Mouse (Mus musculus) layer of hippocampus, postnatal 25 days (tissue): ENCODE data around the gene Mag. TPM values are rescaled to one million over a fixed set of nuclear protein-coding genes. Genes with fewer than 3 reads are reported as not detected.
A peak's percentile ranks its signal among the peaks of the same experiment; 100 is the strongest.
"Not testable (repeated sequence)": the region's sequence is repeated elsewhere in the genome, so short reads cannot be mapped to it uniquely, and the experiment has no call there.

Experiments
- DNase-seq, 2 experiments: peaks; one replicate each; pipeline ENCODE4 v3.0.0; 2022; ENCODE audit warnings: mixed read lengths in 2 of 2, low spot score in 1 of 2; ENCODE audit errors: extremely low spot score in 1 of 2
- total RNA-seq, 2 experiments: library from RNA; stranded (reverse); gene quantifications; 2 replicates each; pipeline ENCODE4 v1.2.3; 2021

Gene Mag
- total RNA-seq, 2 experiments from 2014 or later = 319 to 342 TPM

GRCm38 (mm10) chr7:30942365-30942764 is 27.7 kb upstream of the Mag start:
- DNase-seq = not testable (repeated sequence)

- not testable (repeated sequence) for DNase-seq
These were observed 25.4 kb upstream of the Mag start for GRCm38 (mm10) chr7:30940070-30940469.

DNA sequence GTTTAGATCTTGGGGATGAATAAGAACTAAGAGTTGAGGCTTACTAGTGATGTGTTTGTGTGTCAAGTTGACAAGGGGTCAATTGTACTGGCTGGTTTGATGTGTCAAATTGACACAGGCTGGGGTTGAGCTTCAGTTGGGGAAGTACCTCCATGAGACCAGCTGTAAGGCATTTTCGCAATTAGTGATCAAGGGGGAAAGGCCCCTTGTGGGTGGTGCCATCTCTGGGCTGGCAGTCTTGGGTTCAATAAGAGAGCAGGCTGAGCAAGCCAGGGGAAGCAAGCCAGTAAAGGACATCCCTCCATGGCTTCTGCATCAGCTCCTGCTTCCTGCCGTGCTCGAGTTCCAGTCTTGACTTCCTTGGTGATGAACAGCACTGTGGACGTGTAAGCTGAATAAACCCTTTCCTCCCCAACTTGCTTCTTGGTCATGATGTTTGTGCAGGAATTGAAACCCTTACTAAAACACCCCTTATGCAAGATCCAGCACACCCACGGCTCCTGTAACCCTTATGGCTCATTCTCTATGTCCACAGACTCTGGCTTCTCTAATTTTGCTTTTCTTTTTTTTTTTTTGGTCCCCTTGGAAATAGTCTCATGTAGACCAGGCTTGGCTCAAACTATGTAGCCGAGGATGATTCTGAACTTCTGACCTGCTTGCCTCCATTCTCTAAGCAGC is 20.9 kb upstream of the Mag start:
- DNase-seq = not testable (repeated sequence)

DNA sequence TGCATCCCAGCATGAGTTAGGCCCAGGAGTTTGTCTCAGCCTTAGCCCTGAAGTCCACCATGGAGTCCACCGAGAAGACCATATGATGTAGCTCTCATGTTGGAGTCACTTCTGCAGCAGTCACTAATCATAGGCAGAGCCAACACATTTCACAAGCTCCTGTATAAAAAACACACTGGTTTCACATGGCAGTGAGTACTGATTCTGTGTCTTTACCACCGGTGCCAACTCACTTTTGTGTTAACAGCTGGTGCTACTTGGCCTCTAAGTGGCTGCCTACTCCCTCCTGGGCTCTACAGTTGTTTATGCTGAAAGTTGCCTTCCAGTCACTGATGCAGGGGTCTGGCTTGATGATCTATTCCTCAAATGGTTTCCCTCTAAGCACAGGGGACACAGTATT is 9.9 kb upstream of the Mag start, which contains the start of gene Hamp2:
TSS of gene Hamp2 (minus strand) at position 101 of the 400 bp plus-strand sequence.
- not testable (repeated sequence) for DNase-seq

- DNase-seq = no peak
These were observed 9.4 kb upstream of the Mag start for GRCm38 (mm10) chr7:30924071-30924470.

GRCm38 (mm10) chr7:30922490-30922889 is 7.8 kb upstream of the Mag start:
- not testable (repeated sequence) for DNase-seq

- no peak for DNase-seq
These were observed 5.5 kb upstream of the Mag start for GRCm38 (mm10) chr7:30920217-30920616.

DNA sequence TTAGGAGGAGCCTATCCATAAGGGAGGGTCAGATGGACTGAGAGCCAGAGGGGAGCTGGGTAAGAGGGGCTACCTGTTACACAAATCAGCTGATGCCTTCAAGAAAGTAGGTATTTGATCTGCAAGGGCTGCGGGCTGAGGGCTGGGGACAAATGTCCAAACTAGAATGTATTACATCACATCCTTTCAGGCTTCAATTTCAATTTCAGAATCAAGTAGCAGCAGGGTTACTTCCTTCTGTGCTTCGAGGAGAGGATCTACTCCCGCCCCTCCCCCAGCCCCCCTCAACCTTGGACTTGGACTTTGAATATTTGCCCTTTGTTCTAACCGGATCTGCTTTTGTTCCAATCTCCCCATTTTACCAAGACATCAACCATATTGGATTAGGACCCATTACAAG is 2.5 kb upstream of the Mag start:
- DNase-seq = no peak

DNA sequence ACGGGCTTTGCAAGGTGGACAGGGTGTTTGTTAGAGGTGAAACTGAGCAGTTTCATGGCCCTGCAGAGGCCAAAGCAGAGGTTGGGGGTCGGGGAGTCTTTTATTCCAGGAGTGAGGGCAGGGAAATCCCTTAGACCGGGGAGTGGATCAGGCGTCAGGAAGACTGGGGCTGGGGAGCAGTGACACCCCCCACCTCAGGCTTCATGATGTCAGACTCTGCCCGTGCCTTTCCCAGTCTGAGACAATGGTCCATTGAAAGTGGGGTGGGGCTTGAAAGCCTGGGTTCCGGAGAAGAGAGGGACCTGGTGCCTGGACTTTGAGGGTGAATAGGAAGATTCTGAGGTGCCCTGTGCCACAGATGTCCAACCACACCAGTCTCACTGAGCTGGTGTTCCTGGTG is 2.0 kb upstream of the Mag start:
- no peak for DNase-seq

- no peak for DNase-seq
These were observed 4.9 kb downstream of the Mag start for GRCm38 (mm10) chr7:30909773-30910172.

- no peak for DNase-seq
These were observed 5.7 kb downstream of the Mag start for GRCm38 (mm10) chr7:30908992-30909431.

GRCm38 (mm10) chr7:30908277-30908991 is 6.2 kb downstream of the Mag start:
- no peak for DNase-seq

DNA sequence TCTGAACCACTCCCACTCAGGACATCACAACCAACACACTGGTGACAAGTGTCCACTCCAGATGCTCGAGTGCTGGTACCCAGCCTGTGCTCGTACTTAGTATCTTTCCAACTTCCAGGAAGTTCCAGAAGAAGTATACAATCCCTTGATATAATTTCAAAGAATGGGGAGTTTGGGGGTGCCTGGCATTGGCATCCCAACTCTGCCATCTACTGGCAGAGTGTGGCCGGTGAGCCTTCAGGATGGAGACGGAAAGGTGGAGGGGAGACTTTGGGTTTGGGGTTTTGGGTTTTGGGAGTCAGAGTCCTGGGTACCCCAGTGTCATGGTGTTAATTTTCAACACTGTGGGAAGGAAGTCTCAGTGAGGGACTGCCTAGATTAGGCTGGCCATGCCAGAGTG is 10.6 kb downstream of the Mag start:
- DNase-seq = peak in 1 of 2 experiments; percentile 38

- DNase-seq = no peak
These were observed 19.5 kb downstream of the Mag start for GRCm38 (mm10) chr7:30895217-30895616.

- no peak for DNase-seq
These were observed 22.2 kb downstream of the Mag start for GRCm38 (mm10) chr7:30892515-30892914.

DNA sequence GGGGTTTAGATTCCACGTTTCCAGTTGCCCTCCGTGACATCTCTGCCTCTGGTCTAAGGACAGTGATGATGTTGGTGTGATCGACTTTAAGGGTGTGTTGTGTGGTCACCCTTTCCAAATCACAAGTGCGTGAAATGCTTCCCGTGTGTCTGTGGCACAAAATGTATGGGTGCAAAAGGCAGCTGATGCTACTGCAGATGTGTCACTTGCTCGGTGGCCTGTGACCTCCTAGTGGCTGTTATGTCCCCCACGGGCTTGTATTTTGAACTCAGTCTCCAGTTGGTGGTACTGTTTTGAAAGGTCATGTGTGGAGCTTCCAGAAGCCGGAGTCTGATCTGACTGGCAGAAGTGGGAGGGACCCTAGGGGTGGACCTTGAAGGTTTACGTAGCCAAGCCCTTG is 22.9 kb downstream of the Mag start:
- DNase-seq = no peak

- DNase-seq = no peak
These were observed 24.0 kb downstream of the Mag start for GRCm38 (mm10) chr7:30890681-30891080.

- no peak for DNase-seq
These were observed 25.9 kb downstream of the Mag start for GRCm38 (mm10) chr7:30888786-30889185.

DNA sequence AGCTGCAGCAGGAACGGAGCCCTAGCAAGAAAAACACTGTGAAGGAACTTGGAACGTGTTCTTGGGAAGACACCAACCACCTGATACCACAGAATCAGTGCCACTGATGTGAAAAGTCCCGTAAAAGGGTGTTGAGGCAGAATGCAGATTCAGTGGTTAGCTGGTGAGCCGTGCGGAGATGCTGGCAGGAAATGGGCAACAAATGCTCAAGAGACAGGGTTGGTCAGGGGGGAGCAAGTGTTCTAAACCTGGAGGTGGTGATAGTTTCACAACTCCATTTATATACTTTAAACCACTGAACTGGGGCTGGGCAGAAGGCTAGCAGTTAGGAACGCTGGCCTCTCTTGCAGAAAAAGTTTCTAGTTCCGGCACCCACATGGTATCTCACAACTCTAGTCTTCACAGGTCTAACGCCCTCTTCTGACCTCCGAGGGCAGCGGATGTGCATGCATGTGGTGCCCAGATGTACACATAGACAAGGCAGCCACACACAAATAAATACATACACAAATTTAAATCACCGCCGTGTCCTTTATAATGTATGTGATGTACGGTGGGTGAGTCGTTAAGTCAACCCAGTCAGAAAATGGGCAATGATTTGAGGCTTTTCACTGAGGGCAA is 27.0 kb downstream of the Mag start:
- DNase-seq = no peak

GRCm38 (mm10) chr7:30886852-30887251 is 27.8 kb downstream of the Mag start:
- DNase-seq = no peak

- DNase-seq = no peak
These were observed 30.6 kb downstream of the Mag start for GRCm38 (mm10) chr7:30884047-30884446.
